Mouse (Mus musculus) midbrain, embryonic 11.5 days (tissue): ENCODE results near the gene Krtap5-4. TPM values are rescaled to one million over a fixed set of nuclear protein-coding genes. Genes with fewer than 3 reads are reported as not detected.
"Not testable (repeated sequence)": the region's sequence is repeated elsewhere in the genome, so short reads cannot be mapped to it uniquely, and the experiment has no call there.

ENCODE experiments used
- ATAC-seq: fragments of 200-750 bp; cut with Nextera tagmentation; 2 replicates; pipeline ENCODE4 v1.8.0; 2017; ENCODE audit warnings: moderate TSS enrichment, moderate library complexity; ENCODE audit not compliant: low FRiP score
- DNase-seq: peaks from one replicate; pipeline ENCODE4 v3.0.0; 2015; ENCODE audit warnings: low spot score; ENCODE audit errors: missing footprints
- H3K27ac ChIP-seq: fragments of 300-500 bp; sonication (generic); 2 replicates; pipeline ENCODE4 v1.5.1; 2014; ENCODE audit warnings: low read depth, low read length
- H3K27me3 ChIP-seq: fragments of 300-500 bp; sonication (generic); 2 replicates; pipeline ENCODE4 v1.6.1; 2014; ENCODE audit warnings: mild to moderate bottlenecking, low read length, moderate library complexity, mixed read lengths; ENCODE audit not compliant: control insufficient read depth, insufficient read depth
- H3K36me3 ChIP-seq: fragments of 300-500 bp; sonication (generic); 2 replicates; pipeline ENCODE4 v1.6.1; 2014; ENCODE audit warnings: mild to moderate bottlenecking, low read length, moderate library complexity, mixed read lengths; ENCODE audit not compliant: control insufficient read depth, insufficient read depth
- H3K4me1 ChIP-seq: fragments of 300-500 bp; sonication (generic); 2 replicates; pipeline ENCODE4 v1.6.1; 2014; ENCODE audit warnings: low read length; ENCODE audit not compliant: control insufficient read depth, insufficient read depth
- H3K4me2 ChIP-seq: fragments of 300-500 bp; sonication (generic); 2 replicates; pipeline ENCODE4 v1.6.1; 2014; ENCODE audit warnings: mild to moderate bottlenecking, moderate library complexity
- H3K4me3 ChIP-seq: fragments of 300-500 bp; sonication (generic); 2 replicates; pipeline ENCODE4 v1.5.1; 2014; ENCODE audit warnings: low read depth, low read length
- H3K9ac ChIP-seq: fragments of 300-500 bp; sonication (generic); 2 replicates; pipeline ENCODE4 v1.6.1; 2014; ENCODE audit warnings: low read length
- H3K9me3 ChIP-seq: fragments of 300-500 bp; sonication (generic); 2 replicates; pipeline ENCODE4 v1.6.1; 2016; ENCODE audit warnings: low read length; ENCODE audit not compliant: control insufficient read depth
- WGBS: fragments of 180-500 bp; shearing (Covaris S2); extraction: QIAGEN DNeasy Blood & Tissue Kit; methylation state at CpG from one replicate; pipeline ENCODE4 v1.1.7; 2014; 5-methylcytosine and 5-hydroxymethylcytosine counted together
- polyA plus RNA-seq: library from polyadenylated mRNA; unstranded; fragments of >200 nt; fragmentation: Nextera tagmentation; extraction: Ambion mirVana; gene quantifications from 2 replicates; pipeline ENCODE4 v1.2.1, GENCODE M21; 2014

Gene Krtap5-4
- not detected in 2 replicates for polyA plus RNA-seq

- DNase-seq (no peak), ATAC-seq (no peak)
- Histone ChIP-seq H3K4me3 (no peak within 1 kb of the TSS), H3K4me2 (no peak within 1 kb of the TSS), H3K9ac (no peak within 1 kb of the TSS), H3K27ac (no peak within 1 kb of the TSS), H3K4me1 (no peaks in the 10 kb centered on the region), H3K9me3 (no peaks in the 10 kb centered on the region), H3K27me3 (no peaks in the 10 kb centered on the region), H3K36me3 (no peaks in the 10 kb centered on the region)
- 75% methylated on average over 3 of the region's 3 CpGs for WGBS
These were observed at the start of gene Krtap5-4 for GRCm38 (mm10) chr7:142303249-142303648. Krtap5-4 (plus strand) TSS chr7:142303549.

- Histone ChIP-seq H3K27me3 (no peaks in the 10 kb centered on the region), H3K4me2 (no peak overlapping the region), H3K9ac (no peak overlapping the region), H3K27ac (no peak overlapping the region), H3K9me3 (no peaks in the 10 kb centered on the region), H3K4me1 (no peaks in the 10 kb centered on the region), H3K36me3 (no peaks in the 10 kb centered on the region), H3K4me3 (no peak overlapping the region)
- WGBS, result 2% methylated on average over 2 of the region's 2 CpGs
- no peak for ATAC-seq
- no peak for DNase-seq
These were observed 47.8 kb upstream of the Krtap5-4 start for GRCm38 (mm10) chr7:142255517-142255916.

GRCm38 (mm10) chr7:142258254-142258653 is 45.1 kb upstream of the Krtap5-4 start, which contains the start of gene Gm2431:
Gm2431 (minus strand) TSS chr7:142258354.
- not testable (repeated sequence) for ATAC-seq, H3K27me3 ChIP-seq, H3K9ac ChIP-seq, DNase-seq, H3K36me3 ChIP-seq, H3K27ac ChIP-seq, H3K4me1 ChIP-seq, H3K9me3 ChIP-seq, H3K4me2 ChIP-seq, H3K4me3 ChIP-seq
- WGBS, result 63% methylated on average over 1 of the region's 1 CpGs

GRCm38 (mm10) chr7:142274263-142274662 is 29.1 kb upstream of the Krtap5-4 start, which contains the start of gene Gm4559:
Gm4559 (minus strand) TSS chr7:142274363.
- not testable (repeated sequence) for H3K36me3 ChIP-seq, H3K9ac ChIP-seq, H3K27me3 ChIP-seq, H3K9me3 ChIP-seq, ATAC-seq, DNase-seq, H3K4me3 ChIP-seq, H3K4me1 ChIP-seq, H3K4me2 ChIP-seq, H3K27ac ChIP-seq

DNA sequence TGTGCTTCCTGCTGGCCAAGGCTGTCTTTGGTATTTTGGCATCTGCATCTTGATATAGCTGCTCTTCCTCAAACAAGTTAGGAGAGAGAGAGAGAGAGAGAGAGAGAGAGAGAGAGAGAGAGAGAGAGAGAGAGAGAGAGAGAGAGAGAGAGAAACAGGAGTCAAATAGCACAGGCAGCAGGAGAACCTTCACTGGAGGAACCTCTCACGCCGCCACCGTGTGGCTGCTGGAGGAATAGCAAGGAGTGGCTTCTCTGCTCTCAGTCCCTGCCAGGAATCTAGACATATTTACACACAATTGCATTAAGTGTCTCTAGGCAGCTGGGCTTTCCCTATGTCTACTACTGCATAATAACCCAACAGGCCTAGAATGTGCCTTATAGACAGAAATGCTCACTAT is 25.2 kb upstream of the Krtap5-4 start:
- H3K4me3 ChIP-seq, H3K36me3 ChIP-seq, ATAC-seq, H3K9ac ChIP-seq, H3K27ac ChIP-seq, H3K9me3 ChIP-seq, H3K4me2 ChIP-seq, H3K27me3 ChIP-seq, H3K4me1 ChIP-seq: not testable (repeated sequence)
- 0% methylated on average over 3 of the region's 3 CpGs for WGBS
- DNase-seq, result peak; percentile 92

GRCm38 (mm10) chr7:142279291-142279690 is 24.1 kb upstream of the Krtap5-4 start:
- H3K9ac ChIP-seq, DNase-seq: not testable (repeated sequence)
- 62% methylated on average over 1 of the region's 1 CpGs for WGBS

DNA sequence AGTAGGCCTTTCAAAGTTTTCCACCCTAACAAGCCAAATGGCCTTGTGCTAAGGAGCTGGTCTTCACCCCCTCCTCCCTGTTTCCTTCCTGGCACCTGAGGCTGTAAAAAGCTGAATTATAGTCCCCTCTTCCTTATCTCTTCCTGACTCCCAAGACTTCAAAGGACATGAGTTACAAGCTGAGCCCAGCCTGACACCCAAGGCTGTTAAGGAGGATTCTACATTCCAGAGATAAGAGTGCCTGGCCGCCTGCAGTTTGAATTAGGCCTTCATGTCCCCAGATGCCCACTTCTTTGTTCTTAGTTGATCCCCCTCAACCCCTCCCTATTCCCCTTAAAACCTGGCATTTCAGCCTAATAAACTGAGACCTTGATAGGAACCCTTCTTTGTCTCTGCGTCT is 20.5 kb upstream of the Krtap5-4 start:
- not testable (repeated sequence) for DNase-seq, H3K4me1 ChIP-seq, ATAC-seq, H3K4me3 ChIP-seq, H3K36me3 ChIP-seq, H3K9ac ChIP-seq, H3K27ac ChIP-seq, H3K27me3 ChIP-seq, H3K4me2 ChIP-seq, H3K9me3 ChIP-seq
- WGBS, result 7% methylated on average over 2 of the region's 2 CpGs

More at GRCm38 (mm10) chr7:142279291-142279690, 24.1 kb upstream of the Krtap5-4 start:
- not testable (repeated sequence) for H3K4me3 ChIP-seq, H3K4me1 ChIP-seq, H3K4me2 ChIP-seq, ATAC-seq, H3K36me3 ChIP-seq, H3K27me3 ChIP-seq, H3K27ac ChIP-seq, H3K9me3 ChIP-seq

- ATAC-seq, result peak; percentile 76
- no peaks in the 10 kb centered on the region; the same call in 1 of the 2 replicates for H3K27me3 ChIP-seq
- under 1% methylated on average over 38 of the region's 38 CpGs for WGBS
- H3K9me3 ChIP-seq, result no peaks in the 10 kb centered on the region
- H3K9ac ChIP-seq, result peak overlapping the region; percentile 73
- peak overlapping the region; percentile 35; the same call in 1 of the 2 replicates for H3K27ac ChIP-seq
- peak; percentile 96 for DNase-seq
- peak overlapping the region; percentile 40 for H3K4me3 ChIP-seq
- H3K4me1 ChIP-seq, result no peaks in the 10 kb centered on the region
- peak overlapping the region; percentile 76 for H3K4me2 ChIP-seq
- no peaks in the 10 kb centered on the region for H3K36me3 ChIP-seq
These were observed 19.2 kb upstream of the Krtap5-4 start for GRCm38 (mm10) chr7:142284023-142284591.

DNA sequence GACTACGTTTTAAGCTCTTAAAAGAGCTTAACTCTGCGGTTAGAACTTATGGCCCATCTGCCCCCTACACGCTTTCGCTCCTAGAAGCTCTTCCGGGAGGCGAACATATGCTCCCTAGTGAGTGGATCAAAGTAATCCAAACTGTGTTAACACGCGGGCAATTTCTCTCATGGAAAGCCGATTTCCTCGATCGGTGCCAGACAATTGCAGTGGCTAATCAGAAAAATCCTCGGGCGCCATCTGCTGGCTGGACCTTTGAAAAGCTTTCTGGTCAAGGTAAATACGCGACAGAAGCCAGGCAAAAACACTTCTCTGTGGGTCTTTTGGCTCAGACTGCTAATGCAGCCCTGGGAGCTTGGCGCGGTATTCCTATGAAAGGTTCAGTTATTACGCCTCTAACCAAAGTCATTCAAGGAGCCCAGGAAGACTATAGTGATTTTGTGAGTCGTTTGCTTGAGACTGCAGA is 18.7 kb upstream of the Krtap5-4 start:
- peak overlapping the region; percentile 40 for H3K4me3 ChIP-seq
- H3K36me3 ChIP-seq, result no peaks in the 10 kb centered on the region
- peak; percentile 84 for ATAC-seq
- peak overlapping the region; percentile 73 for H3K9ac ChIP-seq
- peak overlapping the region; percentile 35; the same call in 1 of the 2 replicates for H3K27ac ChIP-seq
- H3K4me2 ChIP-seq, result peak overlapping the region; percentile 76
- no peaks in the 10 kb centered on the region for H3K9me3 ChIP-seq
- H3K27me3 ChIP-seq, result no peaks in the 10 kb centered on the region; the same call in 1 of the 2 replicates
- no peaks in the 10 kb centered on the region for H3K4me1 ChIP-seq
- under 1% methylated on average over 19 of the region's 19 CpGs for WGBS
- DNase-seq, result peak; percentile 100
